Mouse (Mus musculus): ENCODE measurements around the gene Cog7. TPM values are rescaled to one million over a fixed set of nuclear protein-coding genes. Genes with fewer than 3 reads are reported as not detected.
A peak's percentile ranks its signal among the peaks of the same experiment; 100 is the strongest.

The Cog7 gene
- polyA plus RNA-seq, 1 experiment from 2014 or later = 16.0 TPM

DNA sequence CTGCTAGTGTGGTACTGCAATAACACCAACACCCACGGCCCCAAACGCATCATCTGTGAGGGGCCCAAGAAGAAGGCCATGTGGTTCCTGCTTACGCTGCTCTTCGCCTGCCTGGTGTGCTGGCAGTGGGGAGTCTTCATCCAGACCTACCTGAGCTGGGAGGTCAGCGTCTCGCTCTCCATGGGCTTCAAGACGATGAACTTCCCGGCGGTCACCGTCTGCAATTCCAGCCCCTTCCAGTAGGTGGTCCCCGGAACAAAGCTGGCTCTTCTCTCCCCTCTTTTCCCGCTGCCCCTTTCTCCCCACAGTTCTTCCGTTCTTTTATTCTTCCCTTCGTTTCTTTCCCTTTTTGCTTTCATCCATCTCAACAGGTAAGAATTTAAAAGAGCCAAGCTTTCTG is 82.2 kb downstream of the Cog7 start:
- Histone ChIP-seq H3K27ac (no peak overlapping the region), H3K27me3 (peaks cover 8% of the 10 kb centered on the region), H3K9me3 (replicated peaks) (no peaks in the 10 kb centered on the region), H3K36me3 (no peaks in the 10 kb centered on the region), H3K9ac (no peak overlapping the region), H3K4me3 (no peak overlapping the region), H3K4me2 (peak overlapping the region; percentile 31), H3K4me1 (replicated peaks) (peaks cover 22% of the 10 kb centered on the region)
- no peak for ATAC-seq (replicated peaks; ENCODE audit: insufficient number of reproducible peaks, insufficient read depth, low FRiP score, low read depth)
- WGBS = 7% methylated on average over 14 of the region's 14 CpGs

DNA sequence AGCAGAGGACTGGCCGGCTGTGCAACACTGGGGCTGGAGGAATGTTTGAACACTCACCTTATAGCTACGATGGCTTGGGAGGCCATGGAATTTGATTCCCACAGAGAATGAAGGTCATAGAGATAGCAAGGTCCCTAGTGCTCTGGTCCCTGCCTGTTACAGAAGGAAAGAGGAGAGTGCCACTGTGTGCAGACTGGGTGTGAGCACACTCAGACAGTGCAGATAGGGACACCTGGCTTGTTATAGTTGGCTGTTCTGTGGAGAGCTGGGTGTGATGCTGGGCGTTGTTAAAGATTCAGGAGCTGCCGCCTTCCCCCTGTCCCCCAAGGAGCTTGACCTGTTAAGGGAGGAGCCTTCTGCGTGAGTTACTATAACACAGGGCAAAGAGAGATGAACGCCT is 84.8 kb downstream of the Cog7 start:
- no peaks in the 10 kb centered on the region for H3K36me3 ChIP-seq
- H3K27ac ChIP-seq = no peak overlapping the region
- ATAC-seq (replicated peaks; ENCODE audit: insufficient number of reproducible peaks, insufficient read depth, low FRiP score, low read depth) = no peak
- WGBS = 43% methylated on average over 6 of the region's 6 CpGs
- H3K9ac ChIP-seq = no peak overlapping the region
- H3K4me2 ChIP-seq = no peak overlapping the region
- peaks cover 8% of the 10 kb centered on the region for H3K27me3 ChIP-seq
- peaks cover 5% of the 10 kb centered on the region; the same call in 1 of the 2 replicates for H3K4me1 ChIP-seq (replicated peaks)
- no peak overlapping the region for H3K4me3 ChIP-seq
- no peaks in the 10 kb centered on the region for H3K9me3 ChIP-seq (replicated peaks)

DNA sequence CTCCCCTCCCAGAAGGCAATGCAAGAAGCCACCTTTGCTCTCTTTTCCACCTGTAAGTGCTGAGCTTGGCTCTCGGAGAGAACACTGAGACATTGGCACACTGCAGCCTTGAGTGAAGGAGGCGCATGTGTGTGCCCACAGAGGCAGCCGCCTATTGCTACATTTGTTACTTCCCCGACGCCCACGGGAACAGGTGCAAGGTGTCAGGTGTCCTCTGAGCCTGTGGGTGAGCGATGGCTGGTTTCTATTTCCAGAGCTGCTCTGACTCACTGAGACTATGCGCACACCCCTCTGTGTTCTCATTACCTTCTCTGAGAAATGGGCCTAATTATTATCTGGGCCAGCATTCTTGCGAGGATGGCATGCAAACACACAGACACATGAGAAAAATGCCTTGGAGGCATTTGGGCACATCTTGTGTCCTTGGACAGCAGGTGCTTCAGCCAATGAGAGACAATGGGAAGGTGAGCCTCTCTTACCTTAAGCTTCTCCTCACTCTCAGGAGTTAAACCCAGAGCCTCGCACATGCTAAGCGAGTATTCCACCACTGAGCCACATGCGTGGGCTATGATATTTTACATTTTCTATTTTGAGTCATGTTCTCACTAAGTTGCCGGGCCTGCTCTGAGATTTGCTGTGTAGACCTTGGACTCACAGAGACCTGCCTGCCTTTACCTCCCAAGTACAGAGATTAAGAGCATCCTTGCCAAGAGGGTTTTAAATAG is 90.7 kb downstream of the Cog7 start:
- H3K36me3 ChIP-seq = no peaks in the 10 kb centered on the region
- WGBS = 86% methylated on average over 13 of the region's 13 CpGs
- H3K9ac ChIP-seq = no peak overlapping the region
- H3K27ac ChIP-seq = no peak overlapping the region
- no peaks in the 10 kb centered on the region for H3K4me1 ChIP-seq (replicated peaks)
- H3K4me3 ChIP-seq = no peak overlapping the region
- H3K27me3 ChIP-seq = no peaks in the 10 kb centered on the region
- H3K4me2 ChIP-seq = no peak overlapping the region
- no peak for ATAC-seq (replicated peaks; ENCODE audit: insufficient number of reproducible peaks, insufficient read depth, low FRiP score, low read depth)
- H3K9me3 ChIP-seq (replicated peaks) = no peaks in the 10 kb centered on the region

DNA sequence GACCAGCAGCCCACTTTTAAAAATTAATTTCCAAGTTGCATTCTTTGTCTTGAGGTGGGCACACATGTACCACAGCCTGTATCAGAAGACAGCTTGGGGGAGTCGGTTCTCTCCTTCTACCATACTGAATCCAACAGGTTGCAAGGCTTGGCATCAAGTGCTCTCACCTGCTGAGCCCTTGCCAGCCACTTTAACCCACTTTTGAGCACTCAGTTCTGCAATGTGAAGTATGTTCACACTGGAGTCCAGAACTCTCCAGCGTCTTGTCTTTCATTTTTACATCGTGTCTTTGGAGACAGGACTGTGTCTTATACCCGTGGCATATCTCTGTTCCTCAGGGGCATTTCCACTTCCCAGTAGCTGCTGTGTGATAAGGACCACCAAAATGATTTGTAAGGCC is 101.3 kb downstream of the Cog7 start:
- ATAC-seq (replicated peaks; ENCODE audit: insufficient number of reproducible peaks, insufficient read depth, low FRiP score, low read depth) = no peak
- no peaks in the 10 kb centered on the region for H3K9me3 ChIP-seq (replicated peaks)

DNA sequence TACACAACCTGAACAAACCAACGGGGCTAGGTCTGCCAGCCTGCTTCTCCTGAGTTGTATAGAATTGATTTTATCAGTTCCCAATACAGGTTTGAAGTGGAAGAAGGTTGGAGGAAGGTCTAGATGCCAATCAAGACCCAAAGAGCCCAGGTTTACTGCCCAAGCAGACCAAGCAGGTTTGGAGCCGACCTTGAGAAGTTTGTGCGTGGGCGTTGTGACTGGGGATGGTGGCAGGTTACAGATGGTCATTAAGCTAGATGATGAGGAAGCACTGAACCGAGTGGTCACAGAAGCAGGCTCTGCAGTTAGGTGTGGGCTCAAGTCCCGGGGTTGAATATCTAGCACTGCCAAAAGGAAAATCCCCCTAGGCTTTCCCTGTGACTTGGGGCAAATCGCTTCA is 106.7 kb downstream of the Cog7 start:
- Histone ChIP-seq H3K9ac (no peak overlapping the region), H3K4me3 (no peak overlapping the region), H3K4me2 (no peak overlapping the region), H3K36me3 (no peaks in the 10 kb centered on the region), H3K27me3 (no peaks in the 10 kb centered on the region), H3K9me3 (replicated peaks) (no peaks in the 10 kb centered on the region), H3K4me1 (replicated peaks) (no peaks in the 10 kb centered on the region), H3K27ac (no peak overlapping the region)
- 78% methylated on average over 7 of the region's 7 CpGs for WGBS
- no peak for ATAC-seq (replicated peaks; ENCODE audit: insufficient number of reproducible peaks, insufficient read depth, low FRiP score, low read depth)

More for the DNA sequence above, 101.3 kb downstream of the Cog7 start:
- 66% methylated on average over 4 of the region's 4 CpGs for WGBS
- Histone ChIP-seq H3K27ac (no peak overlapping the region), H3K9ac (no peak overlapping the region), H3K4me3 (no peak overlapping the region), H3K36me3 (no peaks in the 10 kb centered on the region), H3K4me2 (no peak overlapping the region), H3K27me3 (no peaks in the 10 kb centered on the region), H3K4me1 (replicated peaks) (no peaks in the 10 kb centered on the region)

DNA sequence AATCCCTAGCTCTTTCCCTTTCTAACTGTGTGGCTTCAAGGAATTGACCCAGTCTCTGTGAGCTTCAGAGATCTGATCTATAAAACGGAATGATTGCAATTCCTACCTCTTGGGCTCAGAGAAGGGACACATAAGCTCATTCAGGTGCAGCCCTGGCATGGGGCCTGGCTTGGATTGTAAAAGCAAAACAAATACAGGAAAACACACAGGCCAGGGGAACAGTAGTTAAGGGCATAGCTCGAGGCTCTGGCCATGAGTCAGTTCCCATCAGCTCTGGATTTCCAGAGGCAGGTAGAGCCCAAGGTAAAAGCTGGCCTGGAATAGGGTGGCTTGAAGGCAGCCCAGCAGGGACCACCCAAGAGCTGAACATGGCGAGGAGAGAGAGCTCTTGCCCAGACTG is 107.5 kb downstream of the Cog7 start:
- 37% methylated on average over 3 of the region's 3 CpGs for WGBS
- ATAC-seq (replicated peaks; ENCODE audit: insufficient number of reproducible peaks, insufficient read depth, low FRiP score, low read depth) = no peak

DNA sequence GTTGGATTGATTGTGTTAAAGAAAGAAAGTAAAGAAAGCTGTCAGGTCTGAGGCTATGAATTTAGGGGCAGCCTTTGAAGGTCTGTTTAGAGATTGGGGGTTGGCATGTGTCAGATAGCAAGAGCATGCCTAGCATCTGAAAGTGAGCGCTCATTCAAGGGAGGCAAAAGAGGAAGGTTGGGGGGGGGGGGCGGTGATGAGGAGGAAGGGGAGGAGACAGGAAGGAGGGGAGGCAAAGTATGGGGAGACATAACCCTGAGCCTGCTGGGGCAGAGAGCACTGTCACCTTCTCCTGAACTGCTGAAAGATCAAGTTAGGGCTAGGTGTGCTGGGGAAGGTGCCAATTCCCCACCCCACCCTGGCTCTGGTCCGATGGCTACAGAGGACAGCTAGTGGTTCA is 109.9 kb downstream of the Cog7 start:
- H3K36me3 ChIP-seq = no peaks in the 10 kb centered on the region
- no peak overlapping the region for H3K4me2 ChIP-seq
- WGBS = 59% methylated on average over 2 of the region's 3 CpGs

More for the DNA sequence above, 107.5 kb downstream of the Cog7 start:
- Histone ChIP-seq H3K4me3 (no peak overlapping the region), H3K36me3 (no peaks in the 10 kb centered on the region), H3K27ac (no peak overlapping the region), H3K9ac (no peak overlapping the region), H3K27me3 (no peaks in the 10 kb centered on the region), H3K4me2 (no peak overlapping the region), H3K4me1 (replicated peaks) (no peaks in the 10 kb centered on the region), H3K9me3 (replicated peaks) (no peaks in the 10 kb centered on the region)

DNA sequence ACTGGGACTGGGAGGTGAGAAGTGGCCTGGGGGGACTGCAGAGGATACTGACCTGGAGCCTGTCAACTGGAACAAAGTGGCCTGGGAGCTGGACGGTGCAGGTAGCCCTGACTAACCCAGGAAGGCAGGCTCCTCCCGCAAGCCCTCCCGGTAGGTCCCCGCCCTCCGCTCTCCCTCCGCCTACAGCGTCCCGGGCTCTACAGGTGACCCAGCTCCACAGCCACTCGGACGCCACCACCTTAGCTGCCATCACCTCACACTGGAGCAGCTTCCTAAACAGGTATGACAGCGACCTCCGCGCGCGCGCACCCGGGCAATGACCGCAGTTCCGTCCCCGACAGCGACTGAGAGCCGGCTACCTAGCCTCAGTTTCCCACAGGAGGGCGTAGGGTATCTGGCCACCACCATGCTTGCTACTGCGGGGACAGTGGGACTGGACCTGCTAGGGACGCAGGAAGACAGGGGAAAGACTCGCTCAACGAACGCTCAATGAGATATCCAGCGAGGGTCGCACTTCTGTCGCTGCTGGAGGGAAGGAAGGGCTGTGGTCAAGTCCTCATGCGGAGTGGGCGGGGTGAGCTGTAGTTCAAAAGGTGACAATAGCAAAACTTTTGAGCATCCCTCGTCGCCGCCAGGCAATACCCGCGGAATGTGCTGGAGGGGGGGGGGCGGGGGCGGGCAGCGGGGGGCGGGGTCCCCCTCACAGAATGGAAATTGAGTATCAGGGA is 116.5 kb downstream of the Cog7 start, which contains the start of gene Scnn1b:
Scnn1b (plus strand) TSS at position 181 of the 728 bp plus-strand sequence.
- Histone ChIP-seq H3K4me3 (peak within 1 kb of the TSS; percentile 33), H3K27ac (no peak within 1 kb of the TSS), H3K9ac (no peak within 1 kb of the TSS), H3K27me3 (peaks cover 37% of the 10 kb centered on the region), H3K9me3 (replicated peaks) (no peaks in the 10 kb centered on the region), H3K4me1 (replicated peaks) (peaks cover 5% of the 10 kb centered on the region; the same call in 1 of the 2 replicates), H3K36me3 (no peaks in the 10 kb centered on the region), H3K4me2 (peak within 1 kb of the TSS; percentile 57)
- 3% methylated on average over 39 of the region's 42 CpGs for WGBS
- ATAC-seq (replicated peaks; ENCODE audit: insufficient number of reproducible peaks, insufficient read depth, low FRiP score, low read depth) = no peak

More for the DNA sequence above, 109.9 kb downstream of the Cog7 start:
- ATAC-seq (replicated peaks; ENCODE audit: insufficient number of reproducible peaks, insufficient read depth, low FRiP score, low read depth) = no peak
- Histone ChIP-seq H3K9me3 (replicated peaks) (no peaks in the 10 kb centered on the region), H3K27me3 (no peaks in the 10 kb centered on the region), H3K4me3 (no peak overlapping the region), H3K9ac (no peak overlapping the region), H3K27ac (no peak overlapping the region), H3K4me1 (replicated peaks) (no peaks in the 10 kb centered on the region)

DNA sequence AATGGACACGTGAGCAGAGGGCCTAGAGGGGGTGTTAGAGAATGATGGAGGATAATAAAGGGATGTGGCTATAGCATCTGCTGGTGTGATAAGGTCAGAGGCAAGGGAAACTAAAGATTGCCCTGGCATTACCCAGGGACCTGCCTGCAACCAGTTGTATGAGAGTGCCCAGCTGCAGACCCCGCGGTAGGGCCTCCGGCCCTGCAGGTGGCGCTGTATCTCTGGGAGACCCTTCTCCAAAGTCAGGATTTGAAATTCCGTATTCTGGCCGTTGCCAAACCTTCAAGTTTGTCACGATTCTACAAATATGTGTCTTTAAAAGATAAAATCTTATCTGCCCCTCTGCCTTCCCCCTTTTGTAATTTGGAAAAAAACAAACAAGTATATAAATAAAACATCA is 122.6 kb downstream of the Cog7 start:
- no peak overlapping the region for H3K4me2 ChIP-seq
- H3K4me3 ChIP-seq = no peak overlapping the region
- H3K36me3 ChIP-seq = no peaks in the 10 kb centered on the region
- no peak overlapping the region for H3K9ac ChIP-seq
- ATAC-seq (replicated peaks; ENCODE audit: insufficient number of reproducible peaks, insufficient read depth, low FRiP score, low read depth) = no peak
- WGBS = 73% methylated on average over 8 of the region's 8 CpGs
- H3K27me3 ChIP-seq = peaks cover 11% of the 10 kb centered on the region
- H3K9me3 ChIP-seq (replicated peaks) = no peaks in the 10 kb centered on the region
- no peak overlapping the region for H3K27ac ChIP-seq
- H3K4me1 ChIP-seq (replicated peaks) = no peaks in the 10 kb centered on the region

DNA sequence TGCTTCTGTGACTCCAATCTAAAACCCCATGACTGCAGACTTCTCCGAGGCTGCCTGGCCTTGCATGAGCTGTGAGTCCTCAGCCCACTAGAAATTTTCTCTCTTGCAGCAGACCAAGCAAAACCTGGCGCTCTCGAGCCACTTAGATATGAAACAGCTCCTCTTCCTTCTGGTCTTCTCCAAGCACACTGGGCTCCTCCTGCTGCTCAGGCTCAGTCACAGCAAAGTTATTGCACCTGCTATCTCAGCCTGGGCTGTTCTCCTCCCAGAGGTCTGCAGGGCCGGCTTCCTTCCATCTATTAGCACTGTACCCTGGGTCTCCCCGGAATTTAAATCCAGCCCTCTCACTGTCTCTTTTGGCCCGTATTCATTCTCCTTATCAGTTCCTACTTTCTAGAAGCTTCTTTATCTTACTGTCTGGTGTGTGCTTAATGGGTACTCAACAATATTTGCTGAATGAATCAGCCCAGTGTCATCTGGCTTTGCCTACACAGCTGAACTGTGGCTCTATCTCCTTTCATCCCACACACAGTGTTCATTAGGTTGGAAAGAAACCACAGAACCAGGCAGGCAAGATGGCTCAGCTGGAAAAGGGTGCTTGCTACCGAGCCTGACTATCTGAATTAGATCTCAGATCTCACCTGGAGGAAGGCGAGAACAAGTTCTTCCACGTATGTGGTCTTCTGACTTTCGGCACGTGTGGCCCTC is 124.2 kb downstream of the Cog7 start:
- Histone ChIP-seq H3K4me3 (no peak overlapping the region), H3K9me3 (replicated peaks) (no peaks in the 10 kb centered on the region), H3K27me3 (no peaks in the 10 kb centered on the region), H3K4me1 (replicated peaks) (no peaks in the 10 kb centered on the region), H3K27ac (no peak overlapping the region), H3K36me3 (no peaks in the 10 kb centered on the region), H3K9ac (no peak overlapping the region), H3K4me2 (no peak overlapping the region)
- ATAC-seq (replicated peaks; ENCODE audit: insufficient number of reproducible peaks, insufficient read depth, low FRiP score, low read depth) = no peak
- 59% methylated on average over 11 of the region's 11 CpGs for WGBS

DNA sequence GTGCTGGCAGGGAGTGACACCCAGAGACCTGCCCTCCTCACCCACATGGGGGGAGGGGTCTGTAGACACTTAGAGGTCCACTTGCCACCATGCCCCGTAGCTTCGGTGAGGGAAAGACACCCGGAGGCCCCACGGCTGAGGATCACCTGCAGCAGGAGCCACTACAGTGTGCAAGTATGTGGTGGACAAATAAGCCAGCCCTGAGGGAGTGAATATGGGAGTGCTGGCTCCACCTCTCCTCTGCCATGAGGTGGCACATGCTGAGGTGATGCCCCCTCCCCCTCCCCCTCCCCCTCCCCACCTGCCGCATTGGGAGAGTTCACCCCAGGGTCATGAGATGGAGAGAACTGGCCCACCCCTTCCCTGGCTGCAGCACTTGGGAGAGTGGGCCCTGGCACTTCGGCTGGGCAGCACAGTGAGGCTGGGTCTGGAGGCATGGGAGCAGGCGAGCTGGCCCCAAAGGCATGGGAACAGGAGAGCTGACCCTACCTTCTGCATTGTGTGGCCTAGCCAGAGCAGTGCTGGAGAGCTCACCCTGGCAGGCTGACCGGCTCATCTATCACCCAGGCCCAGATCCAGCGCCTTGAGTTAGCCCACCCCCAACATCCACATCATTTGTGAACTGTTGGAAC is 132.9 kb downstream of the Cog7 start:
- no peaks in the 10 kb centered on the region for H3K27me3 ChIP-seq
- H3K4me3 ChIP-seq = no peak overlapping the region
- no peak overlapping the region for H3K27ac ChIP-seq
- H3K4me2 ChIP-seq = no peak overlapping the region
- H3K4me1 ChIP-seq (replicated peaks) = no peaks in the 10 kb centered on the region
- H3K36me3 ChIP-seq = no peaks in the 10 kb centered on the region
- H3K9me3 ChIP-seq (replicated peaks) = no peaks in the 10 kb centered on the region
- 73% methylated on average over 9 of the region's 9 CpGs for WGBS
- H3K9ac ChIP-seq = no peak overlapping the region
- no peak for ATAC-seq (replicated peaks; ENCODE audit: insufficient number of reproducible peaks, insufficient read depth, low FRiP score, low read depth)
